In the genomic region with DNA sequence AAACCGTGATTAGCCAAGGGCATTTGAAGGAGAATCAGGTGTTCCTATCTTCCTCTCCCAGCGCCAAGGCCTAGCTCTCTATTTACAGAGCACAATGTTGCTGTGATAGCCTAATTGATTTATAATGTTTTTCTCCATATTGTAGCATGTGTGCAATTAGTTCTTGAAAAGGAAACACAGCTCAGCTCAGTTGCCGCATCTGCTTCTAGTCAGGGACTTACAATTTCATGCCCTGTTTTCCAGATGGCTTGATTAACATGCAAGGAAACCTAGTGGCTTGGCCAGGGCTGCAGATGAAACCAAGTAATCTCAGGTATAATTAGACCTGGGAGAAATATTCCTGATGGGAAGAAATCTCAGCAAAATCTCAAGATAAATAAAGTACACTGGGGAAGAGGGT, we compare ENCODE assay signal across 23 mouse cellular contexts.
DNase-seq lines count a peak whose midpoint lies in the region; ATAC-seq and TF ChIP-seq lines count a peak whose summit lies in the region.
"Had no signal": no experiment of that assay in that cellular context is flagged by ENCODE, and none has a peak within 500 bp of the region (broad histone marks: within the 10 kb centered on the region; RNA-seq: fewer than 3 reads in every experiment).

No protein-coding gene starts in this region.

- H3K27me3 ChIP-seq in hindbrain, postnatal 0 days (ENCODE audit: insufficient read depth, low read length) = no peaks in the 10 kb centered on the region
- no peaks in the 10 kb centered on the region for H3K27me3 ChIP-seq in hindbrain, embryonic 11.5 days (ENCODE audit: control insufficient read depth, insufficient read depth, low read length)
- H3K27me3 ChIP-seq in embryonic facial prominence, embryonic 11.5 days (ENCODE audit: control insufficient read depth, insufficient read depth, low read length) = no peaks in the 10 kb centered on the region
- no peaks in the 10 kb centered on the region for H3K27me3 ChIP-seq in liver, embryonic 11.5 days (replicated peaks; ENCODE audit: control insufficient read depth, insufficient read depth, low read length)
- no peaks in the 10 kb centered on the region for H3K27me3 ChIP-seq in intestine, embryonic 15.5 days (replicated peaks)
- H3K27me3 ChIP-seq: CH12.LX; embryonic facial prominence, embryonic 15.5 days; heart, embryonic 12.5 days; Patski had no signal

- no peak for TF ChIP-seq CTCF in hindbrain, postnatal 0 days (IDR thresholded peaks at IDR 0.05; ENCODE audit: low read depth)

- no peak overlapping the region for H3K27ac ChIP-seq in hindbrain, postnatal 0 days
- no peak overlapping the region for H3K27ac ChIP-seq in hindbrain, embryonic 11.5 days (ENCODE audit: low read depth, low read length)
- H3K27ac ChIP-seq in embryonic facial prominence, embryonic 11.5 days (replicated peaks; ENCODE audit: low read depth, low read length) = no peak overlapping the region
- H3K27ac ChIP-seq in liver, embryonic 11.5 days (ENCODE audit: low read depth, low read length) = no peak overlapping the region
- no peak overlapping the region for H3K27ac ChIP-seq in intestine, embryonic 15.5 days
- H3K27ac ChIP-seq: embryonic facial prominence, embryonic 15.5 days; gastrocnemius, adult 2 months; hindbrain, embryonic 10.5 days; hindbrain, embryonic 15.5 days had no signal

- H3K4me1 ChIP-seq in hindbrain, postnatal 0 days (ENCODE audit: insufficient read depth, low read length) = no peaks in the 10 kb centered on the region
- H3K4me1 ChIP-seq in hindbrain, embryonic 11.5 days (replicated peaks; ENCODE audit: control insufficient read depth, insufficient read depth, low read length) = no peaks in the 10 kb centered on the region
- H3K4me1 ChIP-seq in embryonic facial prominence, embryonic 11.5 days (ENCODE audit: control insufficient read depth, insufficient read depth, low read length) = no peaks in the 10 kb centered on the region
- H3K4me1 ChIP-seq in liver, embryonic 11.5 days (replicated peaks; ENCODE audit: control insufficient read depth, insufficient read depth, low read length) = no peaks in the 10 kb centered on the region
- H3K4me1 ChIP-seq in intestine, embryonic 15.5 days (replicated peaks) = no peaks in the 10 kb centered on the region
- H3K4me1 ChIP-seq: embryonic facial prominence, embryonic 15.5 days; heart, embryonic 12.5 days; hindbrain, embryonic 10.5 days; hindbrain, embryonic 15.5 days had no signal

- no peaks in the 10 kb centered on the region for H3K36me3 ChIP-seq in hindbrain, postnatal 0 days (ENCODE audit: insufficient read depth, low read length)
- no peaks in the 10 kb centered on the region for H3K36me3 ChIP-seq in hindbrain, embryonic 11.5 days (ENCODE audit: control insufficient read depth, insufficient read depth, low read length)
- no peaks in the 10 kb centered on the region for H3K36me3 ChIP-seq in embryonic facial prominence, embryonic 11.5 days (replicated peaks; ENCODE audit: control insufficient read depth, insufficient read depth, low read depth, low read length)
- H3K36me3 ChIP-seq in liver, embryonic 11.5 days (ENCODE audit: control insufficient read depth, insufficient read depth, low read length) = no peaks in the 10 kb centered on the region
- no peaks in the 10 kb centered on the region for H3K36me3 ChIP-seq in intestine, embryonic 15.5 days
- H3K36me3 ChIP-seq: embryonic facial prominence, embryonic 15.5 days; heart, embryonic 12.5 days; hindbrain, embryonic 10.5 days; hindbrain, embryonic 15.5 days had no signal

- intact Hi-C loops in left cerebral cortex, postnatal 4 days (cut with DNase I) = loop anchor here (10.0 kb wide), 1 partner anchor 395 kb away; no protein-coding TSS in a partner anchor

- H3K9me3 ChIP-seq in hindbrain, postnatal 0 days (ENCODE audit: low read length) = no peaks in the 10 kb centered on the region
- no peaks in the 10 kb centered on the region for H3K9me3 ChIP-seq in hindbrain, embryonic 11.5 days (ENCODE audit: control insufficient read depth, low read length)
- no peaks in the 10 kb centered on the region; the same call in 1 of the 2 replicates for H3K9me3 ChIP-seq in embryonic facial prominence, embryonic 11.5 days (replicated peaks; ENCODE audit: control insufficient read depth, low read length)
- no peaks in the 10 kb centered on the region for H3K9me3 ChIP-seq in liver, embryonic 11.5 days (ENCODE audit: control insufficient read depth, low read length)
- no peaks in the 10 kb centered on the region for H3K9me3 ChIP-seq in intestine, embryonic 15.5 days
- H3K9me3 ChIP-seq: embryonic facial prominence, embryonic 15.5 days; heart, embryonic 12.5 days; hindbrain, embryonic 15.5 days had no signal

- no peak overlapping the region for H3K9ac ChIP-seq in hindbrain, postnatal 0 days (replicated peaks; ENCODE audit: low read length)
- no peak overlapping the region for H3K9ac ChIP-seq in hindbrain, embryonic 11.5 days (ENCODE audit: low read depth, low read length)
- H3K9ac ChIP-seq in embryonic facial prominence, embryonic 11.5 days (replicated peaks; ENCODE audit: low read length) = no peak overlapping the region
- H3K9ac ChIP-seq in liver, embryonic 11.5 days (ENCODE audit: low read depth, low read length) = no peak overlapping the region
- no peak overlapping the region for H3K9ac ChIP-seq in intestine, embryonic 15.5 days
- H3K9ac ChIP-seq: embryonic facial prominence, embryonic 15.5 days; forebrain, postnatal 0 days; heart, embryonic 12.5 days; hindbrain, embryonic 15.5 days had no signal

- peak; percentile 9 for DNase-seq in hindbrain, postnatal 0 days (ENCODE audit: low spot score)
- no peak for DNase-seq in hindbrain, embryonic 11.5 days (ENCODE audit: low spot score)
- DNase-seq in embryo, embryonic 10.5 days (ENCODE audit: low spot score) = peak; percentile 44
- peak; percentile 68 for DNase-seq in embryonic facial prominence, embryonic 11.5 days (ENCODE audit: low spot score)
- peak; percentile 52 for DNase-seq in hindlimb bud, embryonic 11.5 days (ENCODE audit: extremely low spot score, low read depth, low spot score)
- no peak for DNase-seq in liver, embryonic 11.5 days (ENCODE audit: low spot score)
- no peak for DNase-seq in left cerebral cortex, postnatal 4 days
- DNase-seq: adrenal gland, adult 2 months; adrenal gland, postnatal 25 days; cerebellum, adult 8-10 months; cerebellum, postnatal 14 days; forebrain, postnatal 0 days; gastrocnemius, adult 2 months; gastrocnemius, postnatal 25 days; kidney, adult 18-20 months had no signal

- no peak overlapping the region for H3K4me3 ChIP-seq in hindbrain, postnatal 0 days (ENCODE audit: low read length)
- no peak overlapping the region for H3K4me3 ChIP-seq in hindbrain, embryonic 11.5 days (ENCODE audit: low read depth, low read length)
- no peak overlapping the region for H3K4me3 ChIP-seq in embryonic facial prominence, embryonic 11.5 days (ENCODE audit: low read depth, low read length)
- H3K4me3 ChIP-seq in liver, embryonic 11.5 days (ENCODE audit: low read depth, low read length) = no peak overlapping the region
- H3K4me3 ChIP-seq in intestine, embryonic 15.5 days (replicated peaks) = no peak overlapping the region
- H3K4me3 ChIP-seq: embryonic facial prominence, embryonic 15.5 days; erythroblast, embryonic 14.5 days; gastrocnemius, adult 2 months; heart, embryonic 12.5 days; hindbrain, embryonic 10.5 days; hindbrain, embryonic 15.5 days had no signal

- WGBS in hindbrain, postnatal 0 days = 69% methylated on average over 3 of the region's 3 CpGs
- 78% methylated on average over 3 of the region's 3 CpGs for WGBS in hindbrain, embryonic 11.5 days
- WGBS in embryonic facial prominence, embryonic 11.5 days = 46% methylated on average over 3 of the region's 3 CpGs
- WGBS in liver, embryonic 11.5 days = 76% methylated on average over 3 of the region's 3 CpGs
- 44% methylated on average over 3 of the region's 3 CpGs for whole genome bisulfite sequencing in intestine, embryonic 15.5 days

- ATAC-seq in hindbrain, postnatal 0 days = no peak
- ATAC-seq in hindbrain, embryonic 11.5 days (ENCODE audit: low FRiP score) = no peak
- no peak for ATAC-seq in embryonic facial prominence, embryonic 11.5 days (replicated peaks; ENCODE audit: insufficient number of reproducible peaks, low FRiP score, low TSS enrichment, low read depth)
- no peak for ATAC-seq in liver, embryonic 11.5 days (replicated peaks; ENCODE audit: low FRiP score)
- no peak for ATAC-seq in intestine, embryonic 15.5 days
- ATAC-seq: forebrain, postnatal 0 days; Patski had no signal

- H3K4me2 ChIP-seq in hindbrain, postnatal 0 days (ENCODE audit: low read depth, low read length) = no peak overlapping the region
- no peak overlapping the region for H3K4me2 ChIP-seq in hindbrain, embryonic 11.5 days (replicated peaks; ENCODE audit: low read depth, low read length)
- H3K4me2 ChIP-seq in embryonic facial prominence, embryonic 11.5 days (ENCODE audit: low read depth, low read length) = no peak overlapping the region
- H3K4me2 ChIP-seq in liver, embryonic 11.5 days = no peak overlapping the region
- no peak overlapping the region for H3K4me2 ChIP-seq in intestine, embryonic 15.5 days (replicated peaks)
- H3K4me2 ChIP-seq: embryonic facial prominence, embryonic 15.5 days; heart, embryonic 12.5 days; hindbrain, embryonic 15.5 days had no signal

Comparison
In these comparisons a context has a peak if more than half of its experiments do, and no peak if none do; other contexts are left out.
1. DNase-seq: peak in hindbrain, postnatal 0 days (single experiment), embryo, embryonic 10.5 days (single experiment), embryonic facial prominence, embryonic 11.5 days (single experiment) and hindlimb bud, embryonic 11.5 days (single experiment); none in hindbrain, embryonic 11.5 days (single experiment), liver, embryonic 11.5 days (single experiment) and left cerebral cortex, postnatal 4 days (single experiment).